Mouse (Mus musculus) neural tube, embryonic 14.5 days (tissue): ENCODE measurements at regions not wholly inside any gene's neighbourhood (a gene's known extent, or its start where the extent isn't known, plus 50 kb on each side); places are given as distances from the start of the nearest gene placed in this dataset.

Experiments used
- ATAC-seq: fragments of 200-750 bp; cut with Nextera tagmentation; 2 replicates; pipeline ENCODE4 v1.8.0; 2017; ENCODE audit warnings: low read depth, mild to moderate bottlenecking, moderate TSS enrichment, moderate library complexity
- H3K27ac ChIP-seq: fragments of 300-500 bp; sonication (generic); 2 replicates; pipeline ENCODE4 v1.5.1; 2014; ENCODE audit warnings: low read depth, mild to moderate bottlenecking, control low read depth, low read length, moderate library complexity, mixed read lengths
- H3K27me3 ChIP-seq: fragments of 300-500 bp; sonication (generic); 2 replicates; pipeline ENCODE4 v1.6.1; 2014; ENCODE audit warnings: low read length; ENCODE audit not compliant: control insufficient read depth, insufficient read depth
- H3K36me3 ChIP-seq: fragments of 300-500 bp; sonication (generic); 2 replicates; pipeline ENCODE4 v1.6.1; 2014; ENCODE audit warnings: low read length, mixed read lengths; ENCODE audit not compliant: control insufficient read depth, insufficient read depth
- H3K4me1 ChIP-seq: fragments of 300-500 bp; sonication (generic); 2 replicates; pipeline ENCODE4 v1.6.1; 2014; ENCODE audit warnings: low read length; ENCODE audit not compliant: control insufficient read depth, insufficient read depth
- H3K4me2 ChIP-seq: fragments of 300-500 bp; sonication (generic); 2 replicates; pipeline ENCODE4 v1.6.1; 2014; ENCODE audit warnings: mild to moderate bottlenecking, low read depth, low read length, control low read depth
- H3K4me3 ChIP-seq: fragments of 300-500 bp; sonication (generic); 2 replicates; pipeline ENCODE4 v1.5.1; 2014; ENCODE audit warnings: low read depth, low read length, control low read depth, mixed read lengths
- H3K9ac ChIP-seq: fragments of 300-500 bp; sonication (generic); replicated peaks from 2 replicates; pipeline ENCODE4 v1.6.1; 2014; ENCODE audit warnings: low read depth, mild to moderate bottlenecking, control low read depth, low read length, mixed read lengths
- H3K9me3 ChIP-seq: fragments of 300-500 bp; sonication (generic); 2 replicates; pipeline ENCODE4 v1.6.1; 2016; ENCODE audit warnings: low read length; ENCODE audit not compliant: control insufficient read depth
- WGBS: fragments of 180-500 bp; shearing (Covaris S2); extraction: QIAGEN DNeasy Blood & Tissue Kit; methylation state at CpG from one replicate; pipeline ENCODE4 v1.1.7; 2014; 5-methylcytosine and 5-hydroxymethylcytosine counted together

DNA sequence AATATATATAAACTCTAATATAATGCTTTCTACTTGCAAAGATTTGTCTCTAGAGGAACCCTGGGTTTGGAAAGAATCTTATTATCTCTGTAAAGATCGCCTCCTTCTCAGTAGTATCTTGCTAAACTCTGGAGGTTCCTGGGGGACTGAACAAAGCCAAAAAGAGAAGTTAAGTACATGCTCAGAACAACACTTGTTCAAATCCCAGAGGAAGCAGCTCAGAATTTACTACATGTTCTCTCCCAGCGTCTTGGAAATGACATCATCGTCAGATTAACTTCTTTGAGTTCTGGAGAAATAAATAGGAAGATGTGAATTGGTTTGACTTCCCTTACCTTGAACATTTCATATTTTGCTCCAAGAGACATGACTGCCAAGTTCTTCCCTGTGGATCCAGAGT lies 77.7 kb upstream of the Thbs1 start:
- 88% methylated on average over 3 of the region's 3 CpGs for WGBS
- H3K4me3 ChIP-seq: no peak overlapping the region
- H3K4me1 ChIP-seq: no peaks in the 10 kb centered on the region
- no peaks in the 10 kb centered on the region for H3K9me3 ChIP-seq
- no peak overlapping the region for H3K4me2 ChIP-seq
- no peak for ATAC-seq
- H3K27me3 ChIP-seq: no peaks in the 10 kb centered on the region
- H3K9ac ChIP-seq: no peak overlapping the region
- H3K36me3 ChIP-seq: no peaks in the 10 kb centered on the region
- H3K27ac ChIP-seq: no peak overlapping the region

DNA sequence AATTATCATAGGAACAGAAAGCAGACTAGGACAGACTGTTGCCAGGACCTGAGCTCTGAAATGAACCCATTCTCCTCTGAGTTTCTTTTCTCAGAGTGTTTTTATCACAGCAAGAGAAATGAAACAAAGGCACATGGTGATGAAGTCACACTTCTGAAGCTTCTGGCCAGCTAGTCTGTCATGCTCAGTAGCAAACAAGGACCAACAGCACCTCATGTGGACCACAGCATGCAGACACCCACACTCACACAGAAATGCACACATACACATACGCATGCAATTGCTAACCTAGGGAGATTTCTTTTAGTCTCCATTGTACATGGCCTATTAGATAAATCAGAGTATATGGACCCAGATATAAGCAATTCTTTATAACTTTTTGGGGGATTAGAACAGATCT lies 76.3 kb upstream of the Thbs1 start:
- Histone ChIP-seq H3K9me3 (no peaks in the 10 kb centered on the region), H3K4me2 (no peak overlapping the region), H3K4me1 (no peaks in the 10 kb centered on the region), H3K27ac (no peak overlapping the region), H3K9ac (no peak overlapping the region), H3K4me3 (no peak overlapping the region), H3K36me3 (no peaks in the 10 kb centered on the region), H3K27me3 (no peaks in the 10 kb centered on the region)
- 100% methylated on average over 1 of the region's 1 CpGs for WGBS
- no peak for ATAC-seq

DNA sequence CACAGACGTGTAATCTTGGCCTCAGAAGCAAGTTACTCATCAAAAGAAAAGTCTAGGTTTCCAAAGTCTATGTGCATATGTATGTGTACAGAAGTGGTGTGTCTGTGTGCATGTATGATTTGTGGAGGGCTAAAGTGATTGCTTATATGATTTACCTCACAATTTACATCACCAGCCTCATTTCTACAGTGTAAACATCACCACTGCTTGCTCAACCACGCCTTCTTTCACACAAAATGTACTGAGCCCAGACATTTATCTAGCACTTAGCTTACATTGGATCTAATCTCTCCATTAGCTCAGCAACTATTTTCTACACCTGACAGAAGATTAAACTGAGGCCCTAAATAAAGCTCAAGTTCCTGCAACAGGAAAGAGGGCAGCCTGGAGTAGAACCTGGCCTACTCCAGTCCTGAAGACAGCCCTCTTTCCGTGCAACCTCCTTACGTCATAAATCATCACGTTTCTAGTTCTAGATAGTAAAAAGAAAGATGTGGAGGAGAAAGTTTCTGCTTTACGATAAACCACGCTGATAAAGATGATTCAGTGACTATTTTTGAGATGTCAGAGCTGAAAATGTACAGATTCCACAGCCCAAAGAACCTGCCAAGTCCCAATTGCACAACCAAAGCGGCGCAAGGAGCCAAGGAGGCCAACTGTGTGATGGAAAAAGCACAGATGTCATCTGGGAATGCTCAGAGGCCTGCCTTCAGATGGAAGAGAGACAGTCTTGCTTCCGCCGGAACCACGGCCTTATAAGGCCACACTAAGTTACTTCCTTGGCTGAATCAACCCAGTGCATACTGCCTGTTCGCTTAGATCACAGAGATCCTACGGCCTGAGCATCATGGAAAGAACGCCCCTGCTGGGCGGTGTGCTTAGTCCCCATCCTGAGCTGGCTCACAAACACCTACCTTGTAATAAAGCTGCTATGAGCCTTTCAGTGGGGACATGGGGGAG lies 72.5 kb upstream of the Thbs1 start:
- H3K9ac ChIP-seq: no peak overlapping the region
- no peaks in the 10 kb centered on the region for H3K27me3 ChIP-seq
- WGBS: 90% methylated on average over 16 of the region's 16 CpGs
- ATAC-seq: no peak
- H3K27ac ChIP-seq: no peak overlapping the region
- no peak overlapping the region for H3K4me2 ChIP-seq
- no peaks in the 10 kb centered on the region for H3K4me1 ChIP-seq
- no peak overlapping the region for H3K4me3 ChIP-seq
- no peaks in the 10 kb centered on the region for H3K9me3 ChIP-seq
- H3K36me3 ChIP-seq: no peaks in the 10 kb centered on the region

DNA sequence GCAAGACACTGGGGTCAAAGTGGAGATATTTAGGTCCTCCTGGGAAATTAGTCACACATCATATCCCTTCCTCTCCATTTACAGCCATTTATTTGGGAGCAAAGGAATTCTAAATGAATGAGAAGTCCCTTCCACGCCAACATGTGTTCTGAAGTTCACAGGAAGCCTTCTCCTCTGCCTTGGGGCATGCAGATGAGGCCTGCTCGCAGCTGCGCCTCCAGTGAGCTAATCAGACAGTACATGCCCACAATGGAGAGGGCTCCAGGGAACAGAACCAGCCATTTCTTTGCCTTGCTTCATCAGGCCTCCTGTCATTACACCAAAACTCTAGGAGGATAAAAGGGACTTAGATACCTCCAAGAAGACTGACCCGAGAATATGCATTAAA lies 71.9 kb upstream of the Thbs1 start:
- ATAC-seq: no peak
- Histone ChIP-seq H3K27me3 (no peaks in the 10 kb centered on the region), H3K4me2 (no peak overlapping the region), H3K9me3 (no peaks in the 10 kb centered on the region), H3K9ac (no peak overlapping the region), H3K27ac (no peak overlapping the region), H3K4me1 (no peaks in the 10 kb centered on the region), H3K4me3 (no peak overlapping the region), H3K36me3 (no peaks in the 10 kb centered on the region)
- WGBS: 65% methylated on average over 4 of the region's 4 CpGs

DNA sequence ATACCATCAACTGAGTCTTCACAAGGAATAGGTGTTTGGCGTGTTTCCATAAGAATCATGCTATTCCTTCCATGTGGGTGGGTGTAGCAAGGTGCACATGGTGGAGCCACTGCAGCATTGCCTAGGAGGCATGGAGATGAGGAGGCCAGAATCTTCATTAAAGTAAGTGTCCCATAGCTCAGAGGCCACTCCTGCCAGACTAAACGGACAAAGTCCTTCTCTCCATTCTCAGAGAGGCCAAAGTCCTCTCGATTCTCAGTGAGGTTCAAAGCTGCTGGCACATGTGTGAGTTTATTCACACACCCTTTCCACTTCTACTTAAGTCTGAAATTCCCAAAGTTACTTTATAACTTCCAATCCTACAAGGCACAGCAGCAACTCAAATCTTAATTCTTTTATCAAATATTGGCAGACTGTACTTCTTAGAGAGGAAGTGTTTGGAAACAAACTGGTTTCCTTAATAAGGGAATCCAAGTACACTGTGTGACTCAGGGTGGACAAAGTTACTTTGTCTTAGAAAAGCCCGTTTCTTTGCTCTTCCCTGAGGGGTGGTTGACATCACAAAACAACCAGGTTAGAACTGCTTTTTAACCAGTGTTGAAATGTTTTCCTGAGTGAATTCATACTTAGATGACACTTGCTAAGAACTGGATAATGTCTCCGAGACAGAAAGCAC lies 69.2 kb upstream of the Thbs1 start:
- no peaks in the 10 kb centered on the region for H3K4me1 ChIP-seq
- 88% methylated on average over 5 of the region's 5 CpGs for WGBS
- no peak overlapping the region for H3K27ac ChIP-seq
- ATAC-seq: no peak
- no peaks in the 10 kb centered on the region for H3K27me3 ChIP-seq
- no peak overlapping the region for H3K4me3 ChIP-seq
- H3K36me3 ChIP-seq: no peaks in the 10 kb centered on the region
- no peaks in the 10 kb centered on the region for H3K9me3 ChIP-seq
- no peak overlapping the region for H3K9ac ChIP-seq
- no peak overlapping the region for H3K4me2 ChIP-seq

DNA sequence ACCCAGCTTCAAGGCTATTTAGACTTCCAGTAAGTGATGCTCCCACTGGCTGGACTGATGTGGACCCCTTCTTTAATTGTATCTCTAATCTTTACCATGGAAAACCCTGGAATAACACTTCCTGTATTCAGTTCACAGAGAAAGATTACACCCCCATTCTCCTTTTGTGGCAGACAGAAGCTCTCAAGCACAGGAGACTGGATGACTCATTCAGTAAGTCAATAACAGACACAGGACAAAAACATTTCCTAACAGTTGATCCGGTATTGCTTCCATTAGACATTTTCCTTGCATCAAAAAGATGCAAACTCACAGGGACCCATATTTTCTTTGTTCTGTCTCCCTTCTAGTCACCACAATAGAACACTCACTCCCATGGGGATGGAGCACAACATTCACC lies 67.0 kb upstream of the Thbs1 start:
- no peaks in the 10 kb centered on the region for H3K36me3 ChIP-seq
- no peak for ATAC-seq
- no peak overlapping the region for H3K9ac ChIP-seq
- H3K4me2 ChIP-seq: no peak overlapping the region
- 82% methylated on average over 1 of the region's 1 CpGs for WGBS
- no peak overlapping the region for H3K27ac ChIP-seq
- no peaks in the 10 kb centered on the region for H3K4me1 ChIP-seq
- no peaks in the 10 kb centered on the region for H3K9me3 ChIP-seq
- no peaks in the 10 kb centered on the region for H3K27me3 ChIP-seq
- H3K4me3 ChIP-seq: no peak overlapping the region

DNA sequence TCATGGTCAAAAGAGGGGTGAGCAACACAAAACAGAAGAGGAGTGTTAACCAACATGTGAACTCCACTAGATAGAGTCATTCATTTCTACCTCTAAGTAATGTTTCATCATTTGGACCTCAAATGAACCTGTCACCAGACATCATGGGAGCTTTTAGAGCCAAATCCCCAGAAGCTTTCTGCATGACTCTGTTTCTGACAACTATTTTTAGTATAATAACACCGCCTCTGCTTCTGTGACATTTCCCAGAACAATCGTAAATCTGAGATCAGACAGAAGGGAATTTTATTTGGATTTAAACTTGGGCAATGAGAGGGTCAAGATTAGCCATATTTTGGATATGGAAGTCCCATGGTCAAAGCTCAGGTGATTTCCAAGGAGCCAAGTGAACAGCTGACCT lies 61.4 kb upstream of the Thbs1 start:
- 86% methylated on average over 2 of the region's 2 CpGs for WGBS
- no peak overlapping the region for H3K4me3 ChIP-seq
- no peak for ATAC-seq
- no peaks in the 10 kb centered on the region for H3K27me3 ChIP-seq
- H3K4me1 ChIP-seq: no peaks in the 10 kb centered on the region
- H3K27ac ChIP-seq: no peak overlapping the region
- no peak overlapping the region for H3K9ac ChIP-seq
- no peaks in the 10 kb centered on the region for H3K9me3 ChIP-seq
- H3K4me2 ChIP-seq: no peak overlapping the region
- no peaks in the 10 kb centered on the region for H3K36me3 ChIP-seq

DNA sequence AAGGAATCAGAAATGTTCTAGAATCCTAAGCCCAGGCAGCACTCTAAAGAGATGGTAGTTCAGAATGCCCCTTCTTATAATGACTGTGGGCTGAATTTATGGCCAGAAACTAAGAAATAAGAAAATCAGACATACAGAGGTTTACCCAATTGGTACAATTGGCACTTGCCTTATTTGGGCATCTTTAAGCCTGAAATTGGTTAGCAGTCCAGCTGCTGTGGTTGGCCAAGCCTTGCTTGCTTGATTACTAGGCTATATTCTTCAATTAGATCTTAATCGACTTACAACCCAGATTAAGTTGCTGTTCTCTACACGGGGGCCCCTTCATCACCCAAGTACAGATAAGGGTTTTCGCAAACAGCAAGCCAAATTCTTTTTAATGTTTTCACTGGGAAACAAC lies 60.1 kb upstream of the Thbs1 start:
- Histone ChIP-seq H3K27me3 (no peaks in the 10 kb centered on the region), H3K27ac (no peak overlapping the region), H3K4me3 (no peak overlapping the region), H3K4me2 (no peak overlapping the region), H3K36me3 (no peaks in the 10 kb centered on the region), H3K9ac (no peak overlapping the region), H3K9me3 (no peaks in the 10 kb centered on the region), H3K4me1 (no peaks in the 10 kb centered on the region)
- 94% methylated on average over 3 of the region's 3 CpGs for WGBS
- no peak for ATAC-seq

DNA sequence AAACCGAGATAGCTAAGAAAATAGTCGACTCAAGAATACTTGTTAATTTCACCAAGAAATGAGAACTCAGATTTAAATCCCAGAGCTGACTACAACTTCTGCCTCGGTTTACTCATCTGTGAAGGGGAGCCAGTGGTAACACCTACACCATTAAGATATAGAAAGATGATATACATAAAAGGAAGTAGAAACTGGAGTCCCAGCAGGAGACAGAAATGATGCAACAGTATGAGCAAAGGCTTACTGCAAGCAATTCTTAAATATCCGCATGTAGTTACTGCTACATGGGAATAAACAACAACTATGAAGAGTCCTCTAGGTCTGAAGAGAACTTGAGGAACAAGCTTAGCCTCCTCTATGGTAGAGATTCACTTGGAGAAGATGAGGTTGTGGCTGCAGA lies 58.2 kb upstream of the Thbs1 start:
- no peak overlapping the region for H3K9ac ChIP-seq
- no peaks in the 10 kb centered on the region for H3K27me3 ChIP-seq
- H3K36me3 ChIP-seq: no peaks in the 10 kb centered on the region
- H3K9me3 ChIP-seq: no peaks in the 10 kb centered on the region
- 94% methylated on average over 4 of the region's 4 CpGs for WGBS
- no peak for ATAC-seq
- no peak overlapping the region for H3K27ac ChIP-seq
- no peak overlapping the region for H3K4me3 ChIP-seq
- no peaks in the 10 kb centered on the region for H3K4me1 ChIP-seq
- no peak overlapping the region for H3K4me2 ChIP-seq
